Mouse (Mus musculus) midbrain, embryonic 13.5 days (tissue): ENCODE measurements around the gene Tvp23b. TPM values are rescaled to one million over a fixed set of nuclear protein-coding genes. Genes with fewer than 3 reads are reported as not detected.
A peak's percentile ranks its signal among the peaks of the same experiment; 100 is the strongest.

Experiments used
- ATAC-seq: fragments of 200-750 bp; cut with Nextera tagmentation; 2 replicates; pipeline ENCODE4 v1.8.0; 2017; ENCODE audit warnings: mild to moderate bottlenecking, moderate TSS enrichment, moderate library complexity
- H3K27ac ChIP-seq: fragments of 300-500 bp; sonication (generic); 2 replicates; pipeline ENCODE4 v1.5.1; 2015; ENCODE audit warnings: inconsistent platforms, mild to moderate bottlenecking, moderate library complexity
- H3K27me3 ChIP-seq: fragments of 300-500 bp; sonication (generic); 2 replicates; pipeline ENCODE4 v1.6.1; 2015; ENCODE audit warnings: mild to moderate bottlenecking, inconsistent platforms
- H3K36me3 ChIP-seq: fragments of 300-500 bp; sonication (generic); 2 replicates; pipeline ENCODE4 v1.6.1; 2015; ENCODE audit warnings: mild to moderate bottlenecking, inconsistent platforms
- H3K4me1 ChIP-seq: fragments of 300-500 bp; sonication (generic); replicated peaks from 2 replicates; pipeline ENCODE4 v1.6.1; 2015; ENCODE audit warnings: inconsistent platforms
- H3K4me2 ChIP-seq: fragments of 300-500 bp; sonication (generic); replicated peaks from 2 replicates; pipeline ENCODE4 v1.6.1; 2015; ENCODE audit warnings: moderate library complexity, mild to moderate bottlenecking, inconsistent platforms
- H3K4me3 ChIP-seq: fragments of 300-500 bp; sonication (generic); replicated peaks from 2 replicates; pipeline ENCODE4 v1.5.1; 2015; ENCODE audit warnings: mild to moderate bottlenecking, inconsistent platforms
- H3K9ac ChIP-seq: fragments of 300-500 bp; sonication (generic); replicated peaks from 2 replicates; pipeline ENCODE4 v1.6.1; 2015; ENCODE audit warnings: mild to moderate bottlenecking, inconsistent platforms
- H3K9me3 ChIP-seq: fragments of 300-500 bp; sonication (generic); 2 replicates; pipeline ENCODE4 v1.6.1; 2016; ENCODE audit warnings: mild to moderate bottlenecking, inconsistent platforms
- WGBS: fragments of 180-500 bp; shearing (Covaris S2); methylation state at CpG from one replicate; pipeline ENCODE4 v1.1.7; 2015; 5-methylcytosine and 5-hydroxymethylcytosine counted together
- polyA plus RNA-seq: library from polyadenylated mRNA; unstranded; fragments of >200 nt; fragmentation: Nextera tagmentation; extraction: Ambion mirVana; gene quantifications from 2 replicates; pipeline ENCODE4 v1.2.1, GENCODE M21; 2015

Tvp23b gene
- polyA plus RNA-seq = 55.2 and 62.5 TPM in 2 replicates

DNA sequence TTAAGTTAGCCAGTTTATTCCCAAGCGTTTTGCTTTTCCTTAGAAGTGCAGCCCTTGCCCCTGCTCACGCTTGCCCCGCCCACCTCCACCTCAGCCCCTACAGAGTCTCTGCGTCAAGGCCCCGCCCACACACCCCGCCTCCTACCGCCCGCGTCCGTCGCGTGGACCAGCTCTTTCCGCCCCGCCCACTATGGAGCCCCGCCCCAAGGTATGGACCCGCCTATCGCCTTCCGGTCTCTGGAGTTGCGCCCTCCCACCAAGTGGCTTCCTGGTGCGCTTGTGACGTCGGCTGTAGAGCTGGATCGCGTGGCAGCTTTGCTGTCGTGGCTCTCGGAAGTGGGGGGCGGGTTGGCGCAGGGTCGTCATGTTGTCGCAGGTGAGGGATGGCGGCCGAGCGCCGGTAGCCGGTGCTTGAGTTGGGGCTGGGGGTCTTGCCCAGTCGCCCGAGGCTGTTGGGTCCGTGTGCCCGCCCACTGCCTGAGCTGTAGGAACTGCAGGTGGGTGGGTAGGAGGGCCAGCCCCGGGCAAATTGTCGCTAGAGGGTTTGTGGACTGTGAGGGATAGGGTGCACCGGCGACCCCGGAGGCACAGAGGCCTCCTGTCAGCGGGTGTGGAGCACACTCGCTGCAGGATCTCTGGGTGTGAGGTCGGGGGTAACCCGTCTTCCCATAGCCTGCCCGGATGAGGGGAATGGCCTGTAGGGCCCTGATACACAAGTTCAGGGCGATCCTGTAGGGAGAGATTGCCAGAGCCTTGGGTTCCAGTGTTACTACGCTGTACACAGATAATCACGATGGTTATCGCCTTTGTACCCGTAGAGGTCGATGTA lies at the start of gene Tvp23b:
Gene Tvp23b (plus strand): TSS at position 236 of the 829 bp plus-strand sequence.
- peak within 1 kb of the TSS; percentile 77 for H3K9ac ChIP-seq
- 0 out of 2 replicates have a peak, but pooled peaks cover 3% of the 10 kb centered on the region for H3K36me3 ChIP-seq
- H3K4me3 ChIP-seq = peak within 1 kb of the TSS; percentile 58
- H3K27ac ChIP-seq = peak within 1 kb of the TSS; percentile 83
- no peaks in the 10 kb centered on the region for H3K27me3 ChIP-seq
- peak within 1 kb of the TSS; percentile 60 for H3K4me2 ChIP-seq
- H3K9me3 ChIP-seq = no peaks in the 10 kb centered on the region
- WGBS = 2% methylated on average over 54 of the region's 55 CpGs
- peak; percentile 97 for ATAC-seq
- peaks cover 6% of the 10 kb centered on the region for H3K4me1 ChIP-seq

DNA sequence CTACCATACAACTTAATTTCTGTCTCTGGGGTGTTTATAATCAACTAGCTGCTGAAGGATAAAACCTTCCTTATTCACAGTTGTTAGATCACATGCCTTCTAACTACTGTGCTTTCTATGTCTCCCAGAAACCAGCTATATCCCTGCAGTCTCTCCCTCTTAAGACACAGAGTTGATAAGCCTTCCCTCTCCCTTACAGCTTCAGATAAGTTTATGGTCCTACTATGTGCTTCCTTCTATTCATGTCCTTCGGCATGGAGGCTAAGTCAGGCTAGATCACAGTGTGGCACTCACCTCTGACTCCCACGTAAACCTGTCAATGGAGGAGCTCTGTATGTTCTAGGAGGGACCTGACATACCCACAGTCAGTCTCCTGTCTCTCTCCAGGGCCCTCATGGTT lies 48.9 kb upstream of the Tvp23b start:
- no peak overlapping the region for H3K27ac ChIP-seq
- no peak for ATAC-seq
- H3K27me3 ChIP-seq = no peaks in the 10 kb centered on the region
- H3K4me1 ChIP-seq = no peaks in the 10 kb centered on the region
- WGBS = 80% methylated on average over 2 of the region's 2 CpGs
- no peak overlapping the region for H3K4me2 ChIP-seq
- H3K4me3 ChIP-seq = no peak overlapping the region
- H3K9ac ChIP-seq = no peak overlapping the region
- H3K9me3 ChIP-seq = no peaks in the 10 kb centered on the region
- H3K36me3 ChIP-seq = no peaks in the 10 kb centered on the region

DNA sequence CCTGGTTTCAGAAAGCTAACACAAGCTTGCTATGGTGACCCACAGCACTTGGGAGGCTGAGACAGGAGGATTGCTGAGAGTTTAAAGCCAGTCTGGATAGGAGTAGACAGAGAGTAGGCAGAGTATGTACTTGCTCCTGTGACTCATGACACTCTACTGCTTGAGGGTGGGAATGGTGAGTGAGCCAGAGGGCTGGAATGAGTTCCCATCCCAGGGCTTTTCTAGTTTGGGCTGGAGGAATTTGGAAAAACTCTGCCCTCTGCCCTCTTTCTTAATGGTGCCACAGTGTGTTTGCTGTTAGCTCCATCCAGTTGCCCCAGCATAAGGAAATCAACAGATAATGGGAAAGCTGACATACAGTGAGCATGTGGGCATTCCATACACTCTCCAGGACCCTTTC lies 47.3 kb upstream of the Tvp23b start:
- no peak overlapping the region for H3K4me2 ChIP-seq
- H3K4me3 ChIP-seq = no peak overlapping the region
- no peak overlapping the region for H3K27ac ChIP-seq
- no peak overlapping the region for H3K9ac ChIP-seq
- ATAC-seq = no peak
- no peaks in the 10 kb centered on the region for H3K4me1 ChIP-seq
- H3K9me3 ChIP-seq = no peaks in the 10 kb centered on the region
- H3K27me3 ChIP-seq = no peaks in the 10 kb centered on the region
- no peaks in the 10 kb centered on the region for H3K36me3 ChIP-seq

DNA sequence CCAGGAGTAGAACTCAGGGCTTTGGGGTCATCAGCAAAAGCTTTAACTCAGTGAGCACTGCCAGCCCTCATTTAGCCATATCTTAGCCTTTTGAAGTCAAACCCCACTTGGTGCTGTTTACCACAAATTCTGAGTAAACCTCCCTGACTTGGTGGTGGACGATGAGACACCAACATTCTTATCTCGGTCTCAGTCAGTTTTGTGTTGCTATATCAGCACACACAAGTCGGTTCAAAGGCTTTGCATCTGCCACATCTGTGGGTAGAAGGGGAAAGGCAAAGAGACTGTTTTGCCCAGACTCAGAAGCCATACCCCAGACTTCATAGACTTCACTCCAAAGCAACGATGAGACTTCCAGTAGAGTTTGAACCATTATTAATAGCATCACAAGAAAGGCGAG lies 34.7 kb upstream of the Tvp23b start:
- no peak overlapping the region for H3K4me3 ChIP-seq
- 92% methylated on average over 5 of the region's 5 CpGs for WGBS
- ATAC-seq = no peak

DNA sequence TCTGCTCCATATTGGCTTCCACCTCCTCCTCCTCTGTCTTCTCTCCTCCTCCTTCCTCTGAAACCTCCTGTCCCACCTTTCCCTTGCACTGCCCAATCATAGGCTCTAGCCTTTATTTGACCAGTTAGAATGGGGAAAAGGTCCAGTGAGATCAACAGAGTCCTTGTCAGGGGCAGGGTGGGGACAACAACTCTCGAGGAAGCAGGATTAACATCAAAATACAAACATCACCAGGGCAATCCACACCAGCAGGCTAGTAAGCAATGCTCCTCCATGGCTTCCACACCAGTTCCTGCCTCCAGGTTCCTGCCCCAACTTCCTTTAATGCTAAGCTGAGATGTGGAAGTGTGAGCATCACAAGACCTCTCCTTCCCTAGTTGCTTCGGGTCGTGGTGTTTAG lies 33.5 kb upstream of the Tvp23b start:
- Histone ChIP-seq H3K36me3 (no peaks in the 10 kb centered on the region), H3K4me1 (peaks cover 4% of the 10 kb centered on the region; the same call in 1 of the 2 replicates), H3K4me2 (no peak overlapping the region), H3K4me3 (no peak overlapping the region), H3K9me3 (no peaks in the 10 kb centered on the region), H3K27ac (no peak overlapping the region), H3K27me3 (no peaks in the 10 kb centered on the region), H3K9ac (no peak overlapping the region)
- 67% methylated on average over 3 of the region's 3 CpGs for WGBS
- no peak for ATAC-seq

More for the DNA sequence above, 34.7 kb upstream of the Tvp23b start:
- Histone ChIP-seq H3K27me3 (no peaks in the 10 kb centered on the region), H3K36me3 (no peaks in the 10 kb centered on the region), H3K9me3 (no peaks in the 10 kb centered on the region), H3K9ac (no peak overlapping the region), H3K27ac (no peak overlapping the region), H3K4me1 (peaks cover 4% of the 10 kb centered on the region; the same call in 1 of the 2 replicates), H3K4me2 (no peak overlapping the region)

DNA sequence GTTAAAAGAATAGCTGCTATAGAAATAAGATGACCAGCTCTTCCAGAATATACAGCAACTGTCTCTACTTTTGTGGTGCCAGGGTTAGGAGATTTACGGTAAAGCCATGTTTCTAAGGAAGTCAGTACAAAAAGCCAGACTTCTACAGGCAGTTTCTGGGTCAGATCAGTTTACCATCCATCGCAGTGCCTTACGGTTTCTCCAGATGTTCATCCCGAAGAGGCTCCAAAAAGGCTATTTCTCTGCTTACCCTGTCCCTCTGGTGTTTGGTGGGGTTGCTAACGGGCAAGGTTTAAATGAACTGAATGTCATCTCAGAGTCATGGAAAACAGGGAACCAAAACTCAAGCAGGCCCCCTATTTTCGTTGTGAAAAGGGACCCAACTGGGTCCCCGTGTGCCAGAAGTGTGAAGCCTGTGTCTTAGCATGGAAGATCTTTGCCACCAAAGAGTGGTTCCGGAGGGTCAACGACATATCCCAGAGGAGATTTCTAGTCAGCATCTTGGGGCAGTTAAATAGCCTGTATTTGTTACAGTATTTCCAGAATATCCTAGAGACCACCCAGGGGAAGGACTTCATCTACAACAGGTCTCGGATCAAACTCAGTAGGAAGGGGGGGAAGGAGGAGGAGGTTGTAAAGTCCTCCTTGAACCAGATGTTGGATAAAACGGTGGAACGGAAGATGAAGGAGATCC lies 32.1 kb upstream of the Tvp23b start, which contains the start of gene Fbxw10:
Gene Fbxw10 (plus strand): TSS at position 109 of the 694 bp plus-strand sequence.
- Histone ChIP-seq H3K27me3 (no peaks in the 10 kb centered on the region), H3K27ac (no peak within 1 kb of the TSS), H3K4me2 (peak within 1 kb of the TSS; percentile 39), H3K36me3 (no peaks in the 10 kb centered on the region), H3K4me1 (peaks cover 4% of the 10 kb centered on the region; the same call in 1 of the 2 replicates), H3K9me3 (no peaks in the 10 kb centered on the region), H3K9ac (no peak within 1 kb of the TSS), H3K4me3 (0 out of 2 replicates have a peak within 1 kb of the TSS, but pooled peaks have one; percentile 12)
- WGBS = 30% methylated on average over 12 of the region's 12 CpGs
- ATAC-seq = no peak

DNA sequence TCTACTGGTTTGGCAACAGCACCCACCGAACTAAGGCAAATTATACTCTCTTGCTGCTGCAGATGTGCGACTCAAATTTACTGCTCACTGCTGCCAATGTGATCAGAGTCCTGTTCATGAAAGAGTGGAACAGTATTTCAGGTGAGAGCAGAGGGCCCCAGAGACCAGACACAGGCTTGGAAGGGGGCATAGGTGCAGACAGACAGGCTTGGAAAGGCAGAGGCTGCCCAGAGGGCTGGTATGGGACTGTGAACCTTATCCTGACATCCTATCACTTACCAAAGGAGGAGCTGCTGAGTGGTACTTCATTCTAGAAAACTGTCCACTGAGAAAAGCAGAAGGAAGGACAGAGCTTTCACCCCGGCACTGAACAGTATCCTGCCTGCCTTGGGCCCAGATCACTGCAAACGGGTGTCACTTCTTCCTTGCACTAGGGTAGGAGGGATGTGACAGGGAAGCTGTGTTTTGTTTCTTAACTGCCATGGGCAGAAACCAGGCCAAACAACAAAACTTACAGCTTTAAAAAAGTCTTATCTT lies 31.5 kb upstream of the Tvp23b start:
- Histone ChIP-seq H3K27me3 (no peaks in the 10 kb centered on the region), H3K4me2 (no peak overlapping the region), H3K4me3 (no peak overlapping the region), H3K36me3 (no peaks in the 10 kb centered on the region), H3K9me3 (no peaks in the 10 kb centered on the region), H3K4me1 (peaks cover 4% of the 10 kb centered on the region; the same call in 1 of the 2 replicates), H3K27ac (no peak overlapping the region), H3K9ac (no peak overlapping the region)
- WGBS = 68% methylated on average over 4 of the region's 4 CpGs
- no peak for ATAC-seq

DNA sequence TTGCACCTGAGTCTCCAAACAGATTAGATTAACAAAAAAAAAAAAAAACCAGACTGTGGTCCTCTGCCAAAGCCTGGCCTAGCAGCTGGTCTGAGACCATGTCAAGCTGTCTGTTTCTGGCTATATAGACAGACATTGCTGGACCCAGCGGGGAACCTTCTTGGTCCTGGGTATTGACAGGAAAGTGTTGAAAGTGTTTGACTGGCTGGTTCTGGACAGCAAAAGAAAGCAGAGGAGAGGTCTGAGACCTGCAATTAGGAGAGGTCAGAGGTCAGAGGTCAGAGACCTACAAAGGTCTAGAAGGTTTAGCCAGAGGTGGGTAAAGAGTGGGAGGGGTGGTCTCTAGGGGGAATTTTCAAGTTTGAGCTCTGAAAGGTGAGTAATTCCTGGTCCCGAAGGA lies 31.0 kb upstream of the Tvp23b start:
- peaks cover 4% of the 10 kb centered on the region; the same call in 1 of the 2 replicates for H3K4me1 ChIP-seq
- H3K4me3 ChIP-seq = no peak overlapping the region
- H3K9ac ChIP-seq = no peak overlapping the region
- H3K27me3 ChIP-seq = no peaks in the 10 kb centered on the region
- no peak overlapping the region for H3K4me2 ChIP-seq
- 59% methylated on average over 2 of the region's 2 CpGs for WGBS
- H3K27ac ChIP-seq = no peak overlapping the region
- no peaks in the 10 kb centered on the region for H3K36me3 ChIP-seq
- H3K9me3 ChIP-seq = no peaks in the 10 kb centered on the region
- no peak for ATAC-seq

DNA sequence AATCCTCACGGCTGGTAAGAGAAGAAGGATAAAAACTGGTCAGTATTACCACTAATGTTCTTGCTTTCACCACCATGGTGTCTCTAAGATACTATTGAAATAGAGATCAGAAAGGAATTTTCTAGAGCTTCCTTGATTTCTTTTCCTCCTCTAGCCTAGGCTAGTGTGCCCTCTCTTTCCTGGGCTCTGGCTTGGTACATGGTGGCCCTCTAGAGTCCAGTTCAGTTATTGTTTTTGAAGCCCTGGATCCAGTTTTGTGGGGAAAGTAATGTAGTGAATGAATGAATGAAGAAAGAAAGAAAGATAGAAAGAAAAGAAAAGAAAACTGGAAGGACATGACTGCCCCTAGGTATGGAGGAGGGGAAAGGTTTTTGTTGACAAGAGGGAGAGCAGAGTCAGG lies 28.1 kb upstream of the Tvp23b start:
- no peak overlapping the region for H3K9ac ChIP-seq
- no peaks in the 10 kb centered on the region for H3K36me3 ChIP-seq
- 58% methylated on average over 1 of the region's 1 CpGs for WGBS
- no peaks in the 10 kb centered on the region for H3K27me3 ChIP-seq
- no peak overlapping the region for H3K4me3 ChIP-seq
- no peak for ATAC-seq
- peaks cover 4% of the 10 kb centered on the region; the same call in 1 of the 2 replicates for H3K4me1 ChIP-seq
- H3K27ac ChIP-seq = no peak overlapping the region
- no peaks in the 10 kb centered on the region for H3K9me3 ChIP-seq
- H3K4me2 ChIP-seq = no peak overlapping the region

DNA sequence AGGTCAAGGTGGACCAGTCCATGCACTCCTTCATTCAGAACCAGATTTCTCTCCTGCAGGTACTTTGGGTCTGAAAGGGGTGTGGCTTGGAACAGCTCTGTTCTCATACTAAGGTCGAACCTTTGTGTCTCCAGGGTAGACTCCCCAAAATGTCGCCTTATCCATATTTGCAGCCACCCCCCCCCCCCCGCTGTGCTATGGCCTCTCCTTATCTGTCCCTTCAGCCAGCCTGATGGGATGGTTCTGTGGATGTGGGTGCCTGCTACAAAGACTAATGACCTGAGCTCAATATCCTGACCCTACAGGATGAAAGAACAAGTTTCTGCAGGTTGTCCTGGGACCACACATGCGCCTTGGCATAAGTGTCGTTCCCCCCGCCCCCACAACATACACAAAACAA lies 25.9 kb upstream of the Tvp23b start:
- no peak overlapping the region for H3K9ac ChIP-seq
- no peaks in the 10 kb centered on the region for H3K9me3 ChIP-seq
- 92% methylated on average over 6 of the region's 6 CpGs for WGBS
- H3K27me3 ChIP-seq = no peaks in the 10 kb centered on the region
- ATAC-seq = no peak
- H3K4me2 ChIP-seq = no peak overlapping the region
- H3K4me1 ChIP-seq = no peaks in the 10 kb centered on the region
- H3K4me3 ChIP-seq = no peak overlapping the region
- no peaks in the 10 kb centered on the region for H3K36me3 ChIP-seq
- H3K27ac ChIP-seq = no peak overlapping the region

DNA sequence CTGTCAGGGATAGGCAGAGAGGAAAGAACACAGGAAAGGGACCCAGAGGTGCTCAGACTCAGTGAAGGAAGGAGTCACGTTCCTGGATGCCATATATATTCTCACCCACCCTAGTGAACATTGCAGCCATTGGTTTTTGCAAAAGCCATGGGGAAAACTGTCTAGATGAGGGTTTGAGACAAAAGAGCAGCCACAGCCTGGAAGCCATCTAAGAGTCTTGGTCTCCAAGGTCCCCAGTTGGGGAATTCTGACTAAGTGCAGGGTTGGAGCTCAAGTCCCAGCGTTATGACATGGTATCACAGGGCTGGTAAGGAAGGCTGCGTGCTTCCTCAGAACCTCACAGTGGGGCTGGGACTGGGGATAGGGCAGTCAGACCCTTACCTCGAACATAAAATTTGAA lies 13.7 kb upstream of the Tvp23b start:
- ATAC-seq = no peak
- WGBS = 80% methylated on average over 4 of the region's 4 CpGs
- Histone ChIP-seq H3K9me3 (no peaks in the 10 kb centered on the region), H3K36me3 (no peaks in the 10 kb centered on the region), H3K27ac (no peak overlapping the region), H3K4me1 (no peaks in the 10 kb centered on the region), H3K4me3 (no peak overlapping the region), H3K4me2 (no peak overlapping the region), H3K9ac (no peak overlapping the region), H3K27me3 (no peaks in the 10 kb centered on the region)

DNA sequence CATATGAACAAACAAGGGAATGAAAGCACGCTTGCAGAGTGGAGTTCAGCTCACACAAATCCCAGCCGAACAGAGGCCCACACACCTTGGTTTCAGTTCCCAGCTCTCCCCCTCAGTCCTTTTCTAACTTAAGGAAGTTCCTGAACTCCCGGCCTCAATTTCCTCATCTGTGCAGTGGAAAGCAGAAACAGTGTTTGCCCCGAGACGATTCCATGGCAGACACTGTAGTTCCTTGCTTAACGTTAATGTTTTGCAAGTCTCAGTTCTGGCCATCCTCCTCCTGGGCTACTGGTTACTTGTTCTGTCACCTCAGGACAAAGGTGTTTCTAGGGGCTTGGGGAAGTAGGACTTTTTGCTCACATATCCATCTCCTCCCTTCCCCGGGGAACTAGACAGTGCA lies 12.6 kb upstream of the Tvp23b start:
- Histone ChIP-seq H3K27ac (no peak overlapping the region), H3K9me3 (no peaks in the 10 kb centered on the region), H3K4me1 (no peaks in the 10 kb centered on the region), H3K27me3 (no peaks in the 10 kb centered on the region), H3K4me3 (no peak overlapping the region), H3K4me2 (no peak overlapping the region), H3K9ac (no peak overlapping the region), H3K36me3 (no peaks in the 10 kb centered on the region)
- no peak for ATAC-seq
- WGBS = 85% methylated on average over 7 of the region's 7 CpGs
